Mouse (Mus musculus) B cell, adult 2 months (primary cell): ENCODE data around the gene Zfp60.
"Not testable (repeated sequence)": the region's sequence is repeated elsewhere in the genome, so short reads cannot be mapped to it uniquely, and the experiment has no call there.

Source experiments
- DNase-seq, 2 experiments: peaks; one replicate each; pipeline ENCODE4 v3.0.0; 2022

Zfp60 gene

DNA sequence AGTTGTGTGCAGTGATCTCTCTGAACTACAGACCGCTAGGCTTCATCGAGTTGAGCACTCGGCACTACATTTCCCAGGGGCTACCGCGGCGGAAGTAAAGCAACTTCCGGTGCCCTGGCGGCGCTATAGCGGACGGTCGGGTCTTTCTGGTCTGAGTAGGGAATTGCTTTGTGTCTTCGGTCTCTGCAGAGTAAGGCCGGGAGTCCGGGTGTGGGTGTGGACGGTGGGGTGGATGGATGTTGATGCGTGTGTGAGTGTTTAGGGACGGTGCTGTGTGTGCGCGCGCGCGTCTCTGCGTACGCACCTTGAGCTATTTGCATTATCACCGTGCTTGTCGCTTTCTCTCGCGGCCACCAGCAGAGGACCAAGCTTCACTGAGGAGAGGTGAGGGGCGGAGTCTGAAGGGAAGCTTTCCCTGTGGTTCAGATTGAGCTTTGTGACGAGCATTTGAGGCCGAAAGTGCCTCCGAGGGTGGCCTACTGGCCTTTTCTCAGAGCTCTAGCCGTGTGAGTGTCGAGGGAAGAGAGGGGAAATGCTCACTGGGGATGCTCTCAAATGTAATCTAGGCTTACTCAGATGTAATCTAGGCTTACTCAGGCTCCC is at the start of gene Zfp60:
Gene Zfp60 (plus strand): TSS at position 109 of the 603 bp plus-strand sequence.
- peak; percentile 89 to 90 for DNase-seq

DNA sequence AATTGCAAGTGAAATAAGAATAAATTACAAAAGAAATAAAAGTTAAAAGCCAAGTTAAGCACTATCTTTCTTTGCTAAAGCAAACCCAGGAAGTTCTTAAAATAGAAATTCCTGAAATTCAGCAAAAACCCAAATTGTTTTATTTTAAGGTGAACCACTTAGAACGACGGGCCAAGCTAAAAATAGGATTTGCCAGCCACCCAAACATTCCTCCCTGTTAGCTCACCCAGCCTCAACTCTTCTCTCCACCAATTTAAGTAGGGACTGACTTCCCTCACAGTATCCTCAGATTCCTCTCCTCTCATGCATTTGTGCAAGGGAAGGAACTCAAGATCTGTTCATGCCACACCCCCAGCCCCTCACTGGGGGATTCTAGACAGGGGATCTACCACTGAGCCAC is 48.0 kb upstream of the Zfp60 start:
- DNase-seq: no peak

DNA sequence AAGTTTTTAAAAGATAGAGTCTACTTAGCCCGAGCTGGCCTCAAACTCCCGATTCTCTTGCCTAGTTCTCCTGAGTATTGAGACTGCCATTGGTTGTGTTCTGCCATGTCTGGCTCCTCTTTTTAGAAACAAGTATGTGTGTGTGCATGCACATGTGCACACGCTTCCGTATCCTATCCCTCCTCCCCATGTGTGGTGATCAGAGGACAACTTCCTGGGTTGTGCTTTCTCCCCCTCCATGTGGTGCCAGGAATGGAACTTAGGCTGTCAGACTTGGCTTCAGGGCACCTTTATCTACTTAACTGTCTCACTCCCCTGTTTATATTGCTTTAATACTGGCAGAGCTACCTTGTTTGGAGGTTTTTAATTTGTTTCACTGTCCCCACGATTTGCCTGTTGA is 46.0 kb upstream of the Zfp60 start:
- no peak for DNase-seq

DNA sequence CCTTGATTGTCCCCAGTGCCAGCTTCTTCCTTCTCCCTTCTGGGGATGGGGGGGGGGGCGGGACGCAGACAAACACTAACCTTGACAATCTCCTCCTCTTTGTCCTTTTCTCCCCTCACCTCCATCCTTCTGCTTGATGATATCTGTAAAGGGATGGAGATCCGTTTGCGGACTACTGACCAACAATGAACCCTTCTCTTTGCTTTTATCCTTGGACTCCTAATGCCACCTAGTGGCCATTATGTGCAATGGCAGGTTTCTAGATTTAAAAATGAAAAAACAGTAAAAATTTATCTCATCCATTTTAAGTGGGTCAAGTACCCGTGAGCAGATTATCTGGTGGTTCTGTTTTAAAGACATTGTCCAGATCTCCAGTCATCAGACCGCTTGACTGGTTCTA is 45.5 kb upstream of the Zfp60 start:
- peak; percentile 18 to 30 for DNase-seq

DNA sequence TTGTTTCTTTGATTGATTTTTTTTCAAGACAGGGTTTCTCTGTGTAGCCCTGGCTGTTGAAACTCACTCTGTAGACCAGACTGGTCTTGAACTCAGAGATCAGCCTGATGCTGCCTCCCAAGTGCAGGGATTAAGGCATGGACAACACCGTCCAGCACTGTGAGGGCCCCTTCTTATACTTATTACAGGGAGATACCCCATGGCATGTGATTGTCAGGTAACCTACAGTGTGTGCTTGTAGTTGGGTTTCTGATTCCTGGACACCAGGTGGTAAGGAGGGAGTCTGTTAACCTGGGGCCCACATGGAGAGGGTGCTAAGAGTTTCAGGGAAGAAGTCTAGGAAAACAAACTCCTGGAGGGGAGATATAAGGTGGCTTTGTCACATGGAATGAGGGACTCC is 44.1 kb upstream of the Zfp60 start:
- DNase-seq: no peak

DNA sequence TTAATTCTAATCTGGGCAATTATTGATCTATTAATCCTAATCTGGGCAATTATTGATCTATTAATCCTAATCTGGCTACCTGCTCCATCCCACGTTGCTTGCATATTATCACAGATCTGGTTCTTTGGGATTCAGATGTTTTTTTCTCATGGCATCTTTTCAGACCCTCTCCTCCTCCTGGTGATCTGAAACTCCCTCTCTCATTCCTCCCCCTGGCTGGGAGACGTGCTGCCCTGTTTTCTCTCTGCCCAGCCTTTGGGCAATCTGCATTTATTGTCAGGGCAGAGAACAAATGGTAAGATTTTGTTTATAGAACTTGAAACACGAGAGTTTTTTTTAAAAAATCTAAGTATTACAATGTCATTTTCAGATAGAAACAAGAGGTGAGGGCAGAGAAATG is 43.4 kb upstream of the Zfp60 start:
- no peak for DNase-seq

DNA sequence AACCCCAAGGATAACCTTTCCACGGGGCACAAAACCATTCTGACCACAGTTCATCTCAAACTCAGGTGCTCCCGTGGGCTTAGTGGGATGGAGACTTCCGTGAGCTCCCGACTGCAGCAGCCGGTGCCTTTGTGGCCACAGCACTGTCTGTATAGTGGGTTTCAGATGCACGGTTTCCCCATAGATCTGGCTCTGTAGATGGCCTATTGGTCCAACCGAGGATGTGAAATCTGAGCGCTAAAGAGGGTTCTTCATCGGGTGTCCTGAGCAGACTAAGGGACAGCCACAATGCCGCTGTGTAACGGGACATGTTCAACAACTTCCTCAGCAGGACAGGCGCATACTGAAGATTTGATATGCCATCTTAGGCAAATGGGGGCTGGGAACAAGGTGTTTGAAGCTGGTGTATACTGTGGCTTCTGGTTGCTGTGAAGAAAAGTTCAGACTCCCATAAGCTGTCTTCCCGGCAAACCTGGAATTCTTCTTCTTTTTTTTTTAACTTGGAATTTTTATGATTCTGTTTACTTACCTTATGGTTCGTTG is 42.9 kb upstream of the Zfp60 start:
- DNase-seq: no peak

DNA sequence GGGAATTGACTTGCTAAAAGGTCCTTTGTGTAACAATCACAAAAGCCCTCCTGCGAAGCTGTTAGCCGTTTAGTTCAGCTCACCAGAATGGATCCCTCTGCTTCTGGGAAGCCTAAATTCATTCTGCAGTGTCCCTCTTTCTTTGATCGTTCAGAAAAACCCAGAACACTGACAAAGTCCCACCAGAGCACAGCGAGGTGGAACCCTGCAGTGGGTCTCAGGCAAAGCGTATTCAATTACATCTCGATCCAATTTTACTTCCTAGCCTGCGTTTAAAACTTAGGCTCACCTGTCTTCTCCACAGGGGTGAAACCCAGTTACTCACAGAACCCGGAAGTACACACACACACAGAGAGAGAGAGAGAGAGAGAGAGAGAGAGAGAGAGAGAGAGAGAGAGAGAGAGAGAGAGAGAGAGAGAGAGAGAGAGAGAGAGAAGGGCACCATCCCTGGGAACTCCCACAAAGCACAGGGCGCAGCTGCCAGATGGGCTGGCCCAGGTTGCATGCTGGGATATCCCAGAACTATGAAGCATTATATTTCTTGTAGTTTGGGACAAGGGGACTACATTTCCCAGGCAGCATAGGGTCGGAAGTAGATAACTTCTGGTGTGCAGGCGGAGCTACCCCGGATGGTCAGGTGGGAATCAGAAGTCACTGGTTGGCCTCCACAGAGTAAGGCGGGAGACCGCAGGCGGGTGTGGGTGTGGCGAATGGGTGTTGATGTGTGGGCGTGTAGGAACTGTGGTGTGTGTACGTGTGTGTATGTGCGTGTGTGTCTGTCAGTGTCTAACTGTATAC is 42.2 kb upstream of the Zfp60 start, which contains the start of gene Zfp607b:
Gene Zfp607b (plus strand): TSS at position 526 of the 798 bp plus-strand sequence.
- DNase-seq: peak; percentile 92 to 95

DNA sequence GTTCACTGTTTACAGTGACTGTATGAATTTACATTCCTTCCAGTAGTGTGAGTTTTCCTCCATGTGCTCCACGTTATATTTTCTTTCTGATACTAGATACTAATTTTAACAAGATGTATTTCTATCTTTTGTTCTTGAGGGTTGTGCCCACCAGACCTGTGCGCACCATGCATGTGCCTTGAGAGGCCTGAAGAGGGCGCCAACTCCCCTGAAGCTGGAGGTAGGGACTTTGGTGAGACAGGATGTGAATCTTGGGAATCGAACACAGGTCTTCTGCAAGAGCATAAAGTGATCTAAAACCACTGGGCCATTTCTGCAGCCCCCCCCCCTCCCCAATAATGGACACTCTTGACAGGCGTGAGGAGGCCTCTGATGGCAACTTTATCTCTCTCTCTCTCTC is 40.1 kb upstream of the Zfp60 start:
- peak; percentile 64 to 65 for DNase-seq

DNA sequence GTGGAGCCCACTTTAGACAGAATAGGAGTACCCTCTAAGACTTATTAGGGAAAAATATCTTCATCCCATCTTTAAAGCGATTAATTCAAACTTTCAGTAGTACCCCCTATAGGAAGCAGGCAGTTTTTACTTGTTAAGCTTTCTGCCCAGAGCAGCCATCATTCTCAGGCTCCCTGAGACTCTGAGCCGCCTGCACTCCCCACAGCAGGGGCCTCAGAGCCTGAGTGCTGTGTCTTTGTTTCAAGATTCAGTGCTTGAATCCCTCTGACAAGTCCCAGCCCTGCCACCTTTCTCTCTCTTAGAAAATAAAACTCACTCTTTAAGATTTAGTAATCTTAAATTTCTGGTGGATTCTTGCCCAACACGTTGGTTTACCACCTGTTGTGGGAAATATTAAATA is 34.5 kb upstream of the Zfp60 start:
- DNase-seq: no peak

DNA sequence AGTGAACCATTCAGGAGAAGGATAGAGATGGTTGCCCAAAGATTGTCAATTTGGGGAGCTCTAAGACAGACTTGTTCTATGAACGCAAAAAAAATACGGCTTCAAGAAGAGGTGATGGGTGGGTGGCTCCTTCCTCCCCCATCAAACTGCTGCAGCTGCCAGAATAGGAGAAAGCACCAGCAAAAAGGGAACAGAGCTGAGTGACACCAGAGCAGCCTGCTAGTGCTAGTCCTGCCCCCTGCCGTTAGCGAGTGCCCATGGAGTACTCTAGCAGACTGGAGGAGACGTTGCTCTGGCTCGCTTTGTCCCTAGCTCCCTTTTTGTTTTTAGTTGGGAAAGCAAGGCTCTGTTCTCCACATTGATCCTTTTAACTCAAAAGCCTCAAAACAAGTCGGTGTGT is 20.8 kb upstream of the Zfp60 start:
- DNase-seq: no peak

DNA sequence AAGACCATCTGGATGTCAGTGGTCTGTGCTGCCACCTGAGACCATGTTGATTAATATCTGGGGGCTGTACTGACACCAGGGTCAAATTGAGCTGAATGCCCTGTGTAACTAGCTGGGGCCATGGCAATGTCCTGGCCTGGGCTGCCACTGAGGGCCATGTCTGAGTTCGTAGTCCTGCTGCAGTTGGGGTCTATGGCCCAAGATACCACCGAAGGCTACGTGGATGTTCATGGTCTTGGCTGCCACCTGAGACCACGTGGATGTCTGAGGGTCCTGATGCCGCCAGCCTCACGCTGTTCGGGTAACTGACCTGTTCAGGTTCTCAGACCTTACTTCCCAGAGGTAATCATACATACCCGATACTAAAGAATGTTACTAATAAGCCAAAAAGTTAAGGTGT is 9.2 kb upstream of the Zfp60 start:
- no peak for DNase-seq

DNA sequence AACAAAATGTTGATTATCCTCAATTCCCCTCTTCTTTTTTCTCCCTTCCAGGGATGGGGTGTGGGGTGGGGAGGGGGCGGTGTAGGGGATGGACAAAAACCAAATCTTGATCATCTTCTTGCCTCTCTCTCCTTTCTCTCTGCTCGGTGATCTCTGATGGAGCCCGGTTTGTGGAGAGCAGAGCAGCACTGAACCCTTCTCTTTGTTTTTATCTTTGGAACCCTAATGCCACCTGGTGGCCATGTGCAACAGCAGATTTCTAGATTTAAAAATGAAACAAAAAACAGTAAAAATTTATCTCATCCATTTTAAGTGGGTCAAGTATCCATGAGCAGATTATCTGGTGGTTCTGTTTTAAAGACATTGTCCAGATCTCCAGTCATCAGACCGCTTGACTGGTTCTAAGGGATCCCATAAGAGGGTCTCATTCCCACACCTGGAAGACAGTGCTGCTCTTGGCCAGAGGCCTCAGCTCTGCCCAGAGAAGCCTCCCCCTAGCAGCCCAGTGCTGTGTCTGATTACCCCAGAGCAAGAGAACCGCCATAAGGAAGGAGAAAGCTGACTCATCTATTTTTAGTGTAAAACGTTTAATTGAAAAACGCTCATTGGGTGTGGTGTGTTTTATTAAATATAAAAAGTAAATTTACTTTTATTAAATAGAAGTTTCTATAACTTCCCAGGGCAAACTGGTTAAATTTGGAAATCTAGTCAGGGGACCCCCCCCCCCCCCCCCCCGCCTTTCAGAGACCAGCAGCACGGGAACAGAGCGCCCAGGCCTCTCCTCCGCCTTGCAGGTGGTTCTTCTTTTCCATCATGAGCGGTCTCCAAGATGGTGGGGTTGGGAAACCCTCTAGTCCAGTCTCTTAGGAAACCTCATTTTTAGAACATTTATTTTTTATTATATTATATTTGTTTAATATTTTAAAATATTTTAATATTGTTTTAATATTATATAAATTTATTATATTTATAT is 5.3 kb upstream of the Zfp60 start:
- DNase-seq: peak; percentile 56 to 65

DNA sequence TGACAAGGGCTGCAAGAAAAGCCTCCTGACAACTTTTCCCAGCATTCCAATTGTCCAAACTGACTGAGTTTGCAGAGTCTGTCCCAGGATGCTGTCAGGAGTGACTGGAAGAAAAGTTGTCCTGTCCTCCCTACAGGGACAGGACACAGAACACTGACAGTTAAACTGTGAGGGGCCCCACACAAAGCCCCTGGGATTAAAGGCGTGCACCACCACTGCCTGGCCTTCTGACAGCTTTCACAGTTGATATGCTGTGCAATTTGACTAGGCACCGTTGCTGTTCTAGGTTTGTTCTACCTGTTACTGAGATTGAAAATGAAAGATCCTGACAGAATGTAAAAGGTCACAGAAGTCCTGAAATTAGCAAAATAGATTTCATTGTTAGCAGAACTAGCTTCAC is 3.7 kb upstream of the Zfp60 start:
- DNase-seq: no peak

DNA sequence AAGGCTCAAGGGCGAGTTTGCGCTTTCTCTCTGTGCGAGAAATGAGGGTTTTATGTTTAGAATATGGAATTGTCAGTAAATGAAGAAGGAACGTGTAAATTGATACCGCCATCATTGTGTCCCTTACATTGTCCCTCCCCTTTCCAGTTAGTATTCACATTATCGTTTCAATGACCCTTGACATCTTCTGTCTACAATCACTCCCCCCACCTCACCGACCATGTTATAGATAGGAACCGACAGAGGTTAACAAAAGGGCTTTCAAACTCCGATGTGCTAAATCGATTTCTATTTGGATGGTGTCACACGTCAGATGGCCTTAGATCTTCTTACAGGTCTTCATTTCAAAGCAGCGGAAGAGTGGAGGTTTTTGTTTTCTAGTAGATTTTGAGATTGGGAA is 757 bp downstream of the Zfp60 start:
- DNase-seq: no peak

DNA sequence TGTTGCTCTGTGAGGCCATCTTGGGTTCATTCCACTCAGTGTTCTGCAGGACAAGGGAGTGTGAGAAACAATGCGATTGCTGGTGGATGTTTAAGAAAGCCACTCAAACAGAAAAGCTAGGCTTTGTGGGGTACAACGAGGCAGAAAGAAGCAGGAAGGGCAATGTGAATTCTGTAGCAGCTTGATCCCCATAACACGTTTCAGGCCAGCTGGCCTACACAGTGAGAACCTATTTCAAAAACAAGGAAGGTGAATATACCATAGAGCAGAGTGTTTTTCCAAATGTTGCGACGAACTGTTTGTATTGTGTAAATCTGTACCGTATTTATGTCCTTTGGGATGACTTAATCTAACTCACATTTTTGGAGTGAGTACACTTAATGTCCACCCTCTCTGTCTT is 1.3 kb downstream of the Zfp60 start:
- no peak for DNase-seq

DNA sequence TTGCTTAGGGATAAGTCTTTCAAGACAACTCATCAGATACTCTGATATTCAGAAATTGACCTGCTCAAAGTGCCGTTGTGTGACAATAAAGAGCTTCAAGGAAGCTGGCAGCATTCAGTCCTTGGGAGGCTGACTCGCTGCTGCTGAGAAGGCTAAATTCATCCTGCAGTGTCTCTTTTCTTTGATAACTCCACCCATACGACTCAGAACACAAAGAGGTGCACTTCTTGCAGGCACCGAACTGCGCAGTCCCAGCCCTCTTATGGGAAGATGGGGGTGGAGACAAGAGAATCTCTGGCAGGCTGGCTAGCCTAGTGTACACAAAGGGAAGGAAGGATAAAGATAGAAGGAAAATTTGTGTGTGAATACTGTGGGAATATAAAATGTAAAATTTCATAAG is 4.3 kb downstream of the Zfp60 start:
- DNase-seq: no peak

DNA sequence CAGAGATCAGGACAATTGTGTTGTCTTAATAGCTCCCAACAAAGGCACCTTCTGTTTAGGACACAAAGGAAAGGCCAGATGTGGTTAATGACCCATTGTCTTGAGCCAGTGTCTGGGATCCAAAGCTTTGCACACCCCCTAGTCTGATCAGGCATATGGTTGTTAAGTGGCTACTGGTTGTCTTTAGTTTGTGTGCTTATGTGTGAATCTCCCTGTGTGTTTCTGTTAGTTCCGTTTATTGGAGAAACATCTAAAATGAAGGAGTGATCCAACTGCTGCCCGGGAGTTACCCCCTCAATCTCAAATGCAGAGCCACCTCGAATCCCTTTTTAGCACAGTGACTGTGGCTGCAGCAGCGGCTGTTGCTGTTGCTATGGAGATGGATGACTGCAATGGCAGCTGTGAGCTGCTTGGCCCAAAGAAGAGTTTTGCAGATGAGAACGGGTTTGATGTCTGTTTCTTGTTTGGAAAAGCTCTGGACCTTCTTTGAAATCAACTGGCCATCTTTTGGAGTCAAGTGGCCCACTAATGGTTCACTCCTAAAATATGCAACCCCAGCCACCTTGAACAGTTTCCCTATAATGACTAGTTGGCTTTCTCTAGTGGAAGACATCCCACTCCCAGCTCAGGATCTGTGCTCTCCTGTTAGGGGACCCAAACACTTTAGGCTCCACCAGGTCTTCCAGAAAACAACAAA is 25.3 kb downstream of the Zfp60 start:
- no peak for DNase-seq

DNA sequence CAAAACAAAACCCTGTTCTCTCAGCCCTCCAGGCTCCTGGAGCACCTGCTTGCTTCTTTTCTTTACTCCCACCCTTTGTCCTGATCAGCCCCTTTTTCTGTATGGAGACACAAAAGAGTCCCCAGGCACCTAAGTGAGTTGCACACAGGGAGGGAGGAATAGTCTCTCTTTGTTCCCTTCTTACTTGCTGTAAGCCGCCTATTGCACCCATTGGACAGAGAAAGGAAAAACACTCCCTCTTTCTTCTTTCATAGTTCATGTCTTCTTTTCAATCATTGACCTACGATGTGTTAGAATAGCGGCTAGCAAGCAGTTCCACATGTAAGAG is 25.8 kb downstream of the Zfp60 start:
- DNase-seq: no peak

DNA sequence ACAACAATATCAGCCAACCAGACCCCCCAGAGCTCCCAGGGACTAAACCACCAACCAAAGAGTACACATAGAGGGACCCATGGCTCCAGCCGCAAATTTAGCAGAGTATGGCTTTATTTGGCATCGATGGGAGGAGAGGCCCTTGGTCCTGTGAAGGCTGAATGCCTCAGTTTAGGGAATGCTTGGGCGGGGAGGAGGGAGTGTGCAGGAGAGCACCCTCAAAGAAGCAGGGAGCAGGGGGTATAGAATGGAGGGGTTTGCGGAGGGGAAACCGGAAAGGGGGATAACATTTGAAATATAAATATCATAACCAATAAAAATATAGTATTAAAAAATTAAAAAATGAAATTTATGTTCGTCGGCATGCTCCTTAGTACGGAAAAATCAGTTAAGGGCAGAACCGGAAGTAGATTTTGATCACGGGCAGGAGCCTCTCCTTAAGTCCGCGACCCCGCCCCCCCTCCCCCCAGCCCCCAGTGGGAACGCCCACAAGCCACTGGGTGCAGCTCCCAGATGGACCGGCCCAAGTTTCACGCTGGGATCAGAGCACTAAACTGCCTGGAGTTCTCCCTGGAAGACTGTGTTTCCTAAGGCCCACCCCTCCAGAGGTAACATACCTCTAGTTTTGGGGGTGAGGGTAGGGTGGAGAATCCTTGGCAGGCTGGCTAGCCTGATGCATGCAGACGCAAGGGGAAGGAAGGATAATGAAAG is 34.1 kb downstream of the Zfp60 start:
- no peak for DNase-seq

DNA sequence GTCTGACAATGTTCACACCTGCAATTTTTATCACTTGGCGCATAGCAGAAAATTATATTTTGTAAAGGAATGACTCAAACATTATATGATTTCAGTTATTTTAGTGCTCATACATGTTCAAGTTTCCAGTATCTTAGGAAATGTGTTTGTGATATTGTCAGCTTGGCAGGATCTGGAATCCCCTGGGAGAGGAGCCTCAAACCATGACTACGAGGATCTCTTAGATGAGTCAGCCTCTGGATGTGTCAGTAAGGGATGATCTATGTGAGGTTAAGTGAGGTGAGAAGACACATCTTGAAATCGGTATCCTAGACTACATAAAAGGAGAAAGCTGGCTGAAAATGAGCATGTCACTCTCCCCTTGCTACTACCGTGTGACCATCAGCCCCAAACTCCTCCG is 58.1 kb downstream of the Zfp60 start:
- DNase-seq: no peak

DNA sequence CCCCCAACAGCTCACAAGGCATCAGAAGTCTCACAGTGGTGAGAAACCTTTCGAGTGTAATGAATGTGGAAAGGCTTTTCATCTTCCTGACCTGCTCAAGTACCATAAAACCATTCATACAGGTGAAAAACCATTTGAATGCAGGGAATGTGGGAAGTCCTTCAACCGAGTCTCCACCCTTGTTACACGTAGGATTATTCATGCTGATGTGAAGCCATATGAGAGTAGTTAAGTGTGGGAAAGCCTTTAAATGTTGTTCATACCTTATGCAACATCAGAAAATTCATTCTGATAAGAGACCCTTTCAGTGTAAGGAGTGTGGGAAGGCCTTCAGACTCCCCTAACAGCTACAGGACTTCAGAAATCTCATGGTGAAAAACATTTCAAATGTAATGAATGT is 62.7 kb downstream of the Zfp60 start:
- not testable (repeated sequence) for DNase-seq
